Mouse (Mus musculus) hindbrain, embryonic 16.5 days (tissue): ENCODE measurements around the gene Tnfrsf22. TPM values are rescaled to one million over a fixed set of nuclear protein-coding genes. Genes with fewer than 3 reads are reported as not detected.

Experiments used
- ATAC-seq: fragments of 200-750 bp; cut with Nextera tagmentation; 2 replicates; pipeline ENCODE4 v1.8.0; 2017; ENCODE audit warnings: moderate TSS enrichment, moderate library complexity
- H3K27ac ChIP-seq: fragments of 300-500 bp; sonication (generic); 2 replicates; pipeline ENCODE4 v1.5.1; 2014; ENCODE audit warnings: low read depth, mild to moderate bottlenecking, control low read depth, low read length, moderate library complexity
- H3K27me3 ChIP-seq: fragments of 300-500 bp; sonication (generic); replicated peaks from 2 replicates; pipeline ENCODE4 v1.6.1; 2014; ENCODE audit warnings: low read length; ENCODE audit not compliant: control insufficient read depth, insufficient read depth
- H3K36me3 ChIP-seq: fragments of 300-500 bp; sonication (generic); 2 replicates; pipeline ENCODE4 v1.6.1; 2014; ENCODE audit warnings: mild to moderate bottlenecking, low read length, moderate library complexity, mixed read lengths; ENCODE audit not compliant: control insufficient read depth, insufficient read depth
- H3K4me1 ChIP-seq: fragments of 300-500 bp; sonication (generic); 2 replicates; pipeline ENCODE4 v1.6.1; 2014; ENCODE audit warnings: low read depth, low read length; ENCODE audit not compliant: control insufficient read depth, insufficient read depth
- H3K4me2 ChIP-seq: fragments of 300-500 bp; sonication (generic); 2 replicates; pipeline ENCODE4 v1.6.1; 2014; ENCODE audit warnings: mild to moderate bottlenecking, low read length, control low read depth, moderate library complexity
- H3K4me3 ChIP-seq: fragments of 300-500 bp; sonication (generic); 2 replicates; pipeline ENCODE4 v1.5.1; 2014; ENCODE audit warnings: mild to moderate bottlenecking, low read length, control low read depth, moderate library complexity
- H3K9ac ChIP-seq: fragments of 300-500 bp; sonication (generic); 2 replicates; pipeline ENCODE4 v1.6.1; 2014; ENCODE audit warnings: low read depth, mild to moderate bottlenecking, control low read depth, low read length, moderate library complexity
- H3K9me3 ChIP-seq: fragments of 300-500 bp; sonication (generic); 2 replicates; pipeline ENCODE4 v1.6.1; 2014; ENCODE audit warnings: mild to moderate bottlenecking, low read length, moderate library complexity; ENCODE audit not compliant: control insufficient read depth
- WGBS: fragments of 180-500 bp; shearing (Covaris S2); extraction: QIAGEN DNeasy Blood & Tissue Kit; methylation state at CpG from one replicate; pipeline ENCODE4 v1.1.7; 2014; 5-methylcytosine and 5-hydroxymethylcytosine counted together
- polyA plus RNA-seq: library from polyadenylated mRNA; unstranded; fragments of >200 nt; fragmentation: Nextera tagmentation; extraction: Ambion mirVana; gene quantifications from 2 replicates; pipeline ENCODE4 v1.2.1, GENCODE M21; 2015

The Tnfrsf22 gene
- polyA plus RNA-seq, 1 experiment from 2014 or later: 2.4 TPM

- Histone ChIP-seq H3K36me3 (no peaks in the 10 kb centered on the region), H3K4me1 (peaks cover 13% of the 10 kb centered on the region), H3K9ac (no peak overlapping the region), H3K27ac (no peak overlapping the region), H3K4me3 (no peak overlapping the region), H3K9me3 (no peaks in the 10 kb centered on the region), H3K27me3 (no peaks in the 10 kb centered on the region), H3K4me2 (no peak overlapping the region)
- no peak for ATAC-seq
- 60% methylated on average over 5 of the region's 5 CpGs for WGBS
Measured at GRCm38 (mm10) chr7:143594865-143595264, 54.6 kb downstream of the Tnfrsf22 start.

GRCm38 (mm10) chr7:143592255-143592654 lies 57.2 kb downstream of the Tnfrsf22 start:
- 95% methylated on average over 10 of the region's 10 CpGs for WGBS
- Histone ChIP-seq H3K9me3 (no peaks in the 10 kb centered on the region), H3K27me3 (no peaks in the 10 kb centered on the region), H3K27ac (no peak overlapping the region), H3K4me3 (no peak overlapping the region), H3K4me1 (no peaks in the 10 kb centered on the region), H3K4me2 (no peak overlapping the region), H3K9ac (no peak overlapping the region), H3K36me3 (no peaks in the 10 kb centered on the region; the same call in 1 of the 2 replicates)
- ATAC-seq: no peak

GRCm38 (mm10) chr7:143588006-143588405 lies 61.5 kb downstream of the Tnfrsf22 start:
- Histone ChIP-seq H3K27ac (no peak overlapping the region), H3K9ac (no peak overlapping the region), H3K9me3 (no peaks in the 10 kb centered on the region), H3K4me1 (no peaks in the 10 kb centered on the region), H3K36me3 (peaks cover 13% of the 10 kb centered on the region), H3K4me2 (no peak overlapping the region), H3K27me3 (no peaks in the 10 kb centered on the region), H3K4me3 (no peak overlapping the region)
- WGBS: 95% methylated on average over 4 of the region's 4 CpGs
- ATAC-seq: no peak

- H3K9ac ChIP-seq: no peak overlapping the region
- 90% methylated on average over 5 of the region's 5 CpGs for WGBS
- H3K4me1 ChIP-seq: no peaks in the 10 kb centered on the region
- no peaks in the 10 kb centered on the region for H3K9me3 ChIP-seq
- no peak overlapping the region for H3K27ac ChIP-seq
- peaks cover 18% of the 10 kb centered on the region for H3K36me3 ChIP-seq
- no peaks in the 10 kb centered on the region for H3K27me3 ChIP-seq
- ATAC-seq: no peak
- H3K4me2 ChIP-seq: no peak overlapping the region
- H3K4me3 ChIP-seq: no peak overlapping the region
Measured at GRCm38 (mm10) chr7:143587586-143587985, 61.9 kb downstream of the Tnfrsf22 start.

Other genes starting within 250 kb of the Tnfrsf22 start
- gene Cdkn1c, start 188.6 kb downstream of the Tnfrsf22 start, polyA plus RNA-seq: 165 and 231 TPM in 2 replicates
- 0.79 and 1.00 TPM in 2 replicates for gene Slc22a18, start 175.9 kb downstream of the Tnfrsf22 start, polyA plus RNA-seq
- gene Phlda2, start 146.5 kb downstream of the Tnfrsf22 start, polyA plus RNA-seq: 0.56 and 0.57 TPM in 2 replicates
- gene Nap1l4, start 100.6 kb downstream of the Tnfrsf22 start, polyA plus RNA-seq: 323 and 328 TPM in 2 replicates
- 71.6 and 73.9 TPM in 2 replicates for gene Cars, start 49.6 kb downstream of the Tnfrsf22 start, polyA plus RNA-seq
- gene Tnfrsf26, start 20.9 kb downstream of the Tnfrsf22 start, polyA plus RNA-seq: 0.07 and 0.18 TPM in 2 replicates
- gene Tnfrsf23, start 36.2 kb upstream of the Tnfrsf22 start, polyA plus RNA-seq: 0.71 and 1.5 TPM in 2 replicates
- gene Osbpl5, start 107.3 kb upstream of the Tnfrsf22 start, polyA plus RNA-seq: 43.7 and 44.9 TPM in 2 replicates
- gene Mrgprg, start 117.3 kb upstream of the Tnfrsf22 start, polyA plus RNA-seq: not detected in 2 replicates
- gene Mrgpre, start 134.8 kb upstream of the Tnfrsf22 start, polyA plus RNA-seq: 10.8 and 14.2 TPM in 2 replicates
- gene Nadsyn1, start 173.2 kb upstream of the Tnfrsf22 start, polyA plus RNA-seq: 6.3 and 7.0 TPM in 2 replicates
- gene Dhcr7, start 173.5 kb upstream of the Tnfrsf22 start, polyA plus RNA-seq: 87.0 and 96.5 TPM in 2 replicates
- not detected in 2 replicates for gene Gm498, start 217.2 kb upstream of the Tnfrsf22 start, polyA plus RNA-seq